Mouse (Mus musculus): ENCODE results near the gene Brip1. TPM values are rescaled to one million over a fixed set of nuclear protein-coding genes. Genes with fewer than 3 reads are reported as not detected.
"Not testable (repeated sequence)": the region's sequence is repeated elsewhere in the genome, so short reads cannot be mapped to it uniquely, and the experiment has no call there.

Brip1 gene
- polyA plus RNA-seq, 1 experiment from 2014 or later = 13.7 TPM

GRCm38 (mm10) chr11:86205031-86205430 is 4.0 kb upstream of the Brip1 start:
- Histone ChIP-seq H3K4me1 (ENCODE audit: control insufficient read depth, insufficient read depth, low read length) (peaks cover 2% of the 10 kb centered on the region; the same call in 1 of the 2 replicates), H3K4me3 (ENCODE audit: low read depth, low read length) (no peak overlapping the region), H3K9me3 (ENCODE audit: control insufficient read depth, low read depth, low read length) (peaks cover 10% of the 10 kb centered on the region; the same call in 1 of the 2 replicates), H3K4me2 (replicated peaks; ENCODE audit: low read depth, low read length) (no peak overlapping the region), H3K27ac (ENCODE audit: low read length) (no peak overlapping the region), H3K9ac (replicated peaks; ENCODE audit: low read depth, low read length) (no peak overlapping the region), H3K36me3 (ENCODE audit: control insufficient read depth, insufficient read depth, low read length) (peaks cover 50% of the 10 kb centered on the region), H3K27me3 (ENCODE audit: control insufficient read depth, insufficient read depth, low read length) (no peaks in the 10 kb centered on the region)
- ATAC-seq (ENCODE audit: insufficient number of reproducible peaks, insufficient read depth, low FRiP score, low read depth) = no peak
- 98% methylated on average over 5 of the region's 5 CpGs for WGBS

GRCm38 (mm10) chr11:86201901-86202675 is 1.1 kb upstream of the Brip1 start:
- WGBS = 39% methylated on average over 16 of the region's 16 CpGs
- peaks cover 28% of the 10 kb centered on the region for H3K36me3 ChIP-seq (ENCODE audit: control insufficient read depth, insufficient read depth, low read length)
- ATAC-seq (ENCODE audit: insufficient number of reproducible peaks, insufficient read depth, low FRiP score, low read depth) = no peak

GRCm38 (mm10) chr11:86200460-86201021 is 452 bp downstream of the Brip1 start:
- H3K4me3 ChIP-seq (ENCODE audit: low read depth, low read length) = peak overlapping the region; percentile 82
- peak overlapping the region; percentile 84 for H3K27ac ChIP-seq (ENCODE audit: low read length)
- WGBS = under 1% methylated on average over 20 of the region's 21 CpGs
- H3K9ac ChIP-seq (replicated peaks; ENCODE audit: low read depth, low read length) = peak overlapping the region; percentile 50
- H3K9me3 ChIP-seq (ENCODE audit: control insufficient read depth, low read depth, low read length) = peaks cover 7% of the 10 kb centered on the region; the same call in 1 of the 2 replicates
- peaks cover 13% of the 10 kb centered on the region for H3K36me3 ChIP-seq (ENCODE audit: control insufficient read depth, insufficient read depth, low read length)
- no peaks in the 10 kb centered on the region for H3K27me3 ChIP-seq (ENCODE audit: control insufficient read depth, insufficient read depth, low read length)
- peak; percentile 63 for ATAC-seq (ENCODE audit: insufficient number of reproducible peaks, insufficient read depth, low FRiP score, low read depth)
- H3K4me2 ChIP-seq (replicated peaks; ENCODE audit: low read depth, low read length) = peak overlapping the region; percentile 57
- H3K4me1 ChIP-seq (ENCODE audit: control insufficient read depth, insufficient read depth, low read length) = peaks cover 6% of the 10 kb centered on the region; the same call in 1 of the 2 replicates

More at GRCm38 (mm10) chr11:86201901-86202675, 1.1 kb upstream of the Brip1 start:
- Histone ChIP-seq H3K4me2 (replicated peaks; ENCODE audit: low read depth, low read length) (peak overlapping the region; percentile 62), H3K9ac (replicated peaks; ENCODE audit: low read depth, low read length) (peak overlapping the region; percentile 87), H3K4me1 (ENCODE audit: control insufficient read depth, insufficient read depth, low read length) (peaks cover 6% of the 10 kb centered on the region; the same call in 1 of the 2 replicates), H3K4me3 (ENCODE audit: low read depth, low read length) (peak overlapping the region; percentile 82), H3K27ac (ENCODE audit: low read length) (peak overlapping the region; percentile 90), H3K27me3 (ENCODE audit: control insufficient read depth, insufficient read depth, low read length) (no peaks in the 10 kb centered on the region), H3K9me3 (ENCODE audit: control insufficient read depth, low read depth, low read length) (peaks cover 10% of the 10 kb centered on the region; the same call in 1 of the 2 replicates)

- no peak for ATAC-seq (ENCODE audit: insufficient number of reproducible peaks, insufficient read depth, low FRiP score, low read depth)
- H3K27ac ChIP-seq (ENCODE audit: low read length) = no peak overlapping the region
- peak overlapping the region; percentile 57 for H3K4me2 ChIP-seq (replicated peaks; ENCODE audit: low read depth, low read length)
- no peak overlapping the region for H3K9ac ChIP-seq (replicated peaks; ENCODE audit: low read depth, low read length)
- 58% methylated on average over 4 of the region's 4 CpGs for WGBS
- peak overlapping the region; percentile 82; the same call in 1 of the 2 replicates for H3K4me3 ChIP-seq (ENCODE audit: low read depth, low read length)
- no peaks in the 10 kb centered on the region; the same call in 1 of the 2 replicates for H3K9me3 ChIP-seq (ENCODE audit: control insufficient read depth, low read depth, low read length)
- H3K36me3 ChIP-seq (ENCODE audit: control insufficient read depth, insufficient read depth, low read length) = peaks cover 7% of the 10 kb centered on the region
- peaks cover 6% of the 10 kb centered on the region; the same call in 1 of the 2 replicates for H3K4me1 ChIP-seq (ENCODE audit: control insufficient read depth, insufficient read depth, low read length)
- H3K27me3 ChIP-seq (ENCODE audit: control insufficient read depth, insufficient read depth, low read length) = no peaks in the 10 kb centered on the region
Observed at GRCm38 (mm10) chr11:86199733-86200132, 1.3 kb downstream of the Brip1 start.

- not testable (repeated sequence) for H3K27ac ChIP-seq (ENCODE audit: low read length); H3K9ac ChIP-seq (replicated peaks; ENCODE audit: low read depth, low read length); H3K4me1 ChIP-seq (ENCODE audit: control insufficient read depth, insufficient read depth, low read length); H3K4me2 ChIP-seq (replicated peaks; ENCODE audit: low read depth, low read length); ATAC-seq (ENCODE audit: insufficient number of reproducible peaks, insufficient read depth, low FRiP score, low read depth); H3K9me3 ChIP-seq (ENCODE audit: control insufficient read depth, low read depth, low read length); H3K36me3 ChIP-seq (ENCODE audit: control insufficient read depth, insufficient read depth, low read length); H3K4me3 ChIP-seq (ENCODE audit: low read depth, low read length); H3K27me3 ChIP-seq (ENCODE audit: control insufficient read depth, insufficient read depth, low read length)
- WGBS = 89% methylated on average over 7 of the region's 7 CpGs
Observed at GRCm38 (mm10) chr11:86185224-86185623, 15.8 kb downstream of the Brip1 start.

- no peaks in the 10 kb centered on the region for H3K4me1 ChIP-seq (ENCODE audit: control insufficient read depth, insufficient read depth, low read length)
- no peak overlapping the region for H3K4me3 ChIP-seq (ENCODE audit: low read depth, low read length)
- no peaks in the 10 kb centered on the region for H3K27me3 ChIP-seq (ENCODE audit: control insufficient read depth, insufficient read depth, low read length)
- ATAC-seq (ENCODE audit: insufficient number of reproducible peaks, insufficient read depth, low FRiP score, low read depth) = no peak
- H3K9me3 ChIP-seq (ENCODE audit: control insufficient read depth, low read depth, low read length) = no peaks in the 10 kb centered on the region
- 44% methylated on average over 3 of the region's 3 CpGs for WGBS
- no peak overlapping the region for H3K27ac ChIP-seq (ENCODE audit: low read length)
- no peak overlapping the region for H3K4me2 ChIP-seq (replicated peaks; ENCODE audit: low read depth, low read length)
- H3K36me3 ChIP-seq (ENCODE audit: control insufficient read depth, insufficient read depth, low read length) = no peaks in the 10 kb centered on the region
- no peak overlapping the region for H3K9ac ChIP-seq (replicated peaks; ENCODE audit: low read depth, low read length)
Observed at GRCm38 (mm10) chr11:86175833-86176232, 25.2 kb downstream of the Brip1 start.

GRCm38 (mm10) chr11:86174173-86174572 is 26.8 kb downstream of the Brip1 start:
- no peak for ATAC-seq (ENCODE audit: insufficient number of reproducible peaks, insufficient read depth, low FRiP score, low read depth)
- H3K27ac ChIP-seq (ENCODE audit: low read length) = no peak overlapping the region
- no peaks in the 10 kb centered on the region for H3K27me3 ChIP-seq (ENCODE audit: control insufficient read depth, insufficient read depth, low read length)
- no peaks in the 10 kb centered on the region for H3K9me3 ChIP-seq (ENCODE audit: control insufficient read depth, low read depth, low read length)
- H3K4me2 ChIP-seq (replicated peaks; ENCODE audit: low read depth, low read length) = no peak overlapping the region
- no peak overlapping the region for H3K4me3 ChIP-seq (ENCODE audit: low read depth, low read length)
- no peak overlapping the region for H3K9ac ChIP-seq (replicated peaks; ENCODE audit: low read depth, low read length)
- WGBS = 58% methylated on average over 2 of the region's 2 CpGs
- H3K36me3 ChIP-seq (ENCODE audit: control insufficient read depth, insufficient read depth, low read length) = no peaks in the 10 kb centered on the region
- H3K4me1 ChIP-seq (ENCODE audit: control insufficient read depth, insufficient read depth, low read length) = no peaks in the 10 kb centered on the region

GRCm38 (mm10) chr11:86170743-86171142 is 30.2 kb downstream of the Brip1 start:
- Histone ChIP-seq H3K27me3 (ENCODE audit: control insufficient read depth, insufficient read depth, low read length) (no peaks in the 10 kb centered on the region), H3K4me1 (ENCODE audit: control insufficient read depth, insufficient read depth, low read length) (no peaks in the 10 kb centered on the region), H3K4me2 (replicated peaks; ENCODE audit: low read depth, low read length) (no peak overlapping the region), H3K9me3 (ENCODE audit: control insufficient read depth, low read depth, low read length) (no peaks in the 10 kb centered on the region), H3K9ac (replicated peaks; ENCODE audit: low read depth, low read length) (no peak overlapping the region), H3K27ac (ENCODE audit: low read length) (no peak overlapping the region), H3K36me3 (ENCODE audit: control insufficient read depth, insufficient read depth, low read length) (no peaks in the 10 kb centered on the region), H3K4me3 (ENCODE audit: low read depth, low read length) (no peak overlapping the region)
- 89% methylated on average over 2 of the region's 2 CpGs for WGBS
- ATAC-seq (ENCODE audit: insufficient number of reproducible peaks, insufficient read depth, low FRiP score, low read depth) = no peak

All from stomach, embryonic 14.5 days (tissue).